13 mouse cellular contexts compared by ENCODE assay signal in genomic region chr9:122471539-122471938, GRCm38 (mm10).
A peak's percentile ranks its signal among the peaks of the same experiment; 100 is the strongest.
DNase-seq lines count a peak whose midpoint lies in the region; ATAC-seq and TF ChIP-seq lines count a peak whose summit lies in the region.
"Had no signal": no experiment of that assay in that cellular context is flagged by ENCODE, and none has a peak within 500 bp of the region (broad histone marks: within the 10 kb centered on the region; RNA-seq: fewer than 3 reads in every experiment).

No protein-coding gene starts in this region.

- 93% methylated on average over 2 of the region's 2 CpGs for WGBS in lung, embryonic 14.5 days
- 97% methylated on average over 2 of the region's 2 CpGs for WGBS in lung, adult 2 months

- peak; percentile 8 for DNase-seq in lung, embryonic 14.5 days
- DNase-seq in lung, adult 2 months, result no peak
- DNase-seq in Muller cell, postnatal 12 days (ENCODE audit: inconsistent ontology term), result peak; percentile 37
- DNase-seq in embryo, embryonic 10.5 days (ENCODE audit: low spot score), result peak; percentile 31
- DNase-seq in retina, postnatal 1 day, result peak; percentile 20
- DNase-seq in gastrocnemius, adult 8-10 months (ENCODE audit: low spot score in 2 of 2), result no peak
- DNase-seq in yolk sac, embryonic 10.5 days (ENCODE audit: low spot score), result no peak
- DNase-seq in ovary, postnatal 36 days (ENCODE audit: low spot score), result no peak
- DNase-seq: cerebellum, adult 8-10 months; gastrocnemius, adult 2 months; kidney, adult 11 months; lung, postnatal 36 days had no signal

- H3K27ac ChIP-seq in lung, embryonic 14.5 days (ENCODE audit: low read depth), result no peak overlapping the region
- H3K27ac ChIP-seq: gastrocnemius, adult 2 months; layer of hippocampus, adult 2 months had no signal

- ATAC-seq in lung, embryonic 14.5 days (ENCODE audit: insufficient read depth), result no peak

- H3K36me3 ChIP-seq in lung, embryonic 14.5 days (ENCODE audit: insufficient read depth), result no peaks in the 10 kb centered on the region

- no peak overlapping the region for H3K9ac ChIP-seq in lung, embryonic 14.5 days

- H3K4me3 ChIP-seq in lung, embryonic 14.5 days (ENCODE audit: low read depth, low read length), result no peak overlapping the region
- no peak overlapping the region for H3K4me3 ChIP-seq in lung, adult 2 months (replicated peaks; ENCODE audit: extremely low read depth, low read depth, low read length)
- H3K4me3 ChIP-seq: gastrocnemius, adult 2 months; layer of hippocampus, adult 2 months had no signal

- no peaks in the 10 kb centered on the region for H3K27me3 ChIP-seq in lung, embryonic 14.5 days (ENCODE audit: insufficient read depth, low read length)

- TF ChIP-seq POLR2A in lung, adult 2 months (IDR thresholded peaks at IDR 0.05; ENCODE audit: borderline replicate concordance, extremely low read depth, low read depth, low read length), result no peak

- no peaks in the 10 kb centered on the region for H3K9me3 ChIP-seq in lung, embryonic 14.5 days (ENCODE audit: low read depth, low read length)

- no peak for TF ChIP-seq CTCF in lung, embryonic 14.5 days (IDR thresholded peaks at IDR 0.05; ENCODE audit: low read depth)
- TF ChIP-seq CTCF in lung, adult 2 months (IDR thresholded peaks at IDR 0.05; ENCODE audit: insufficient read depth, low read length), result no peak

- H3K4me1 ChIP-seq in lung, embryonic 14.5 days (ENCODE audit: insufficient read depth), result no peaks in the 10 kb centered on the region
- no peaks in the 10 kb centered on the region for H3K4me1 ChIP-seq in lung, adult 2 months (ENCODE audit: control insufficient read depth, insufficient read depth, low read length)

- H3K4me2 ChIP-seq in lung, embryonic 14.5 days, result no peak overlapping the region

Comparison
In these comparisons a context has a peak if more than half of its experiments do, and no peak if none do; other contexts are left out.
1. DNase-seq: peak in lung, embryonic 14.5 days (single experiment), Muller cell, postnatal 12 days (single experiment), embryo, embryonic 10.5 days (single experiment) and retina, postnatal 1 day (single experiment); none in lung, adult 2 months (single experiment), gastrocnemius, adult 8-10 months (0 of 2), yolk sac, embryonic 10.5 days (single experiment) and ovary, postnatal 36 days (single experiment).